Mouse (Mus musculus) fat pad, adult 2 months (tissue): Measurements from ENCODE around the gene 1700013F07Rik.
"Not testable (repeated sequence)": the region's sequence is repeated elsewhere in the genome, so short reads cannot be mapped to it uniquely, and the experiment has no call there.

ENCODE experiments used
- DNase-seq: peaks from one replicate; pipeline ENCODE4 v3.0.0-alpha.2; 2011; ENCODE audit warnings: low read depth, low spot score; ENCODE audit errors: extremely low read depth

1700013F07Rik gene

GRCm38 (mm10) chr3:108533951-108534350 is at the start of gene 1700013F07Rik:
Gene 1700013F07Rik, plus strand, starts transcription at chr3:108534150.
- DNase-seq: no peak

- no peak for DNase-seq
These were observed 49.2 kb upstream of the 1700013F07Rik start for GRCm38 (mm10) chr3:108484749-108485148.

- DNase-seq: no peak
These were observed 44.0 kb upstream of the 1700013F07Rik start for GRCm38 (mm10) chr3:108489968-108490367.

GRCm38 (mm10) chr3:108494861-108495474 is 39.0 kb upstream of the 1700013F07Rik start:
- DNase-seq: no peak

- DNase-seq: no peak
These were observed 38.5 kb upstream of the 1700013F07Rik start for GRCm38 (mm10) chr3:108495486-108495885.

GRCm38 (mm10) chr3:108497602-108498001 is 36.3 kb upstream of the 1700013F07Rik start:
- no peak for DNase-seq

GRCm38 (mm10) chr3:108499826-108500225 is 34.1 kb upstream of the 1700013F07Rik start:
- DNase-seq: no peak

- DNase-seq: not testable (repeated sequence)
These were observed 32.5 kb upstream of the 1700013F07Rik start for GRCm38 (mm10) chr3:108501411-108501810.

- no peak for DNase-seq
These were observed 30.0 kb upstream of the 1700013F07Rik start for GRCm38 (mm10) chr3:108503908-108504307.

GRCm38 (mm10) chr3:108508745-108509474 is 25.0 kb upstream of the 1700013F07Rik start:
- DNase-seq: no peak

GRCm38 (mm10) chr3:108510156-108510555 is 23.8 kb upstream of the 1700013F07Rik start:
- no peak for DNase-seq

GRCm38 (mm10) chr3:108510716-108511483 is 23.1 kb upstream of the 1700013F07Rik start:
- DNase-seq: no peak

- no peak for DNase-seq
These were observed 20.5 kb upstream of the 1700013F07Rik start for GRCm38 (mm10) chr3:108513465-108513864.

- DNase-seq: no peak
These were observed 15.7 kb upstream of the 1700013F07Rik start for GRCm38 (mm10) chr3:108518276-108518675.

- DNase-seq: no peak
These were observed 10.5 kb upstream of the 1700013F07Rik start for GRCm38 (mm10) chr3:108523415-108523814.

- no peak for DNase-seq
These were observed 5.5 kb upstream of the 1700013F07Rik start for GRCm38 (mm10) chr3:108528489-108528888.

GRCm38 (mm10) chr3:108533114-108533885 is 650 bp upstream of the 1700013F07Rik start:
- DNase-seq: no peak

GRCm38 (mm10) chr3:108535896-108536516 is 2.1 kb downstream of the 1700013F07Rik start:
- DNase-seq: no peak

GRCm38 (mm10) chr3:108536517-108537260 is 2.7 kb downstream of the 1700013F07Rik start, which contains the start of gene 5330417C22Rik:
Gene 5330417C22Rik, minus strand, starts transcription at chr3:108536536.
- no peak for DNase-seq

GRCm38 (mm10) chr3:108537303-108537702 is 3.4 kb downstream of the 1700013F07Rik start:
- no peak for DNase-seq
